Mouse (Mus musculus) megakaryocyte, embryonic 14.5 days (primary cell): ENCODE data around the gene Babam2.

Experiments used
- FLI1 ChIP-seq: IDR thresholded peaks from 2 replicates; pipeline ENCODE4 v1.6.1; 2012; ENCODE audit warnings: low read length, inconsistent platforms, mixed read lengths
- GATA1 ChIP-seq: IDR thresholded peaks from 3 replicates; pipeline ENCODE4 v1.6.1; 2012; ENCODE audit warnings: mixed read lengths, low read length, inconsistent platforms, borderline replicate concordance

DNA sequence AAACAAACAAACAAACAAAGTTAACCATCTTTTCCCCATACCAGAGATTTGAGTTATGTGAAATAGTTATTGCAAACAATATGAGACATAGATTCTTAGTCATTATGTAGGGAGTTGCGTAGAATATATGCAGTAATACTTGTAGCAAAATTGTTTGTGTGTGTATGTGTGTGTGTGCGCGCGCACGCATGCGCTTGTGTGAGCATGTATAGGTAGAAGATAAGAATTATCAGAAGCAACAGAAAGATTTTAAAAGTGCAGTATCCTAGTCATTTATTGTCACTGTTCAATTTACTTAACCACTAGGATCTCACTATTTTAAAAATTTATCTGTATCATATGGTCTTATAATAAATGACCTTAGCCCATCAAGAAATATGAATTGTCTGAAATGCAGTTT is 109.8 kb downstream of the Babam2 start:
- TF ChIP-seq GATA1 (no peak), FLI1 (no peak)
